Mouse (Mus musculus): ENCODE measurements around the gene Cd59a. TPM values are rescaled to one million over a fixed set of nuclear protein-coding genes. Genes with fewer than 3 reads are reported as not detected.

Cd59a gene
- polyA plus RNA-seq, 1 experiment from 2014 or later = 26.5 TPM

- Histone ChIP-seq H3K4me1 (peaks cover 3% of the 10 kb centered on the region; the same call in 1 of the 2 replicates), H3K36me3 (no peaks in the 10 kb centered on the region), H3K27ac (replicated peaks) (no peak overlapping the region), H3K27me3 (ENCODE audit: low read depth, poor library complexity, severe bottlenecking) (peaks cover 12% of the 10 kb centered on the region), H3K4me3 (no peak overlapping the region), H3K9me3 (replicated peaks) (no peaks in the 10 kb centered on the region)
- 63% methylated on average over 3 of the region's 3 CpGs for WGBS
- DNase-seq (ENCODE audit: low spot score) = peak; percentile 48
Observed at GRCm38 (mm10) chr2:104130969-104131368, 35.4 kb downstream of the Cd59a start.

- 82% methylated on average over 7 of the region's 7 CpGs for WGBS
- peaks cover 4% of the 10 kb centered on the region for H3K27me3 ChIP-seq (ENCODE audit: low read depth, poor library complexity, severe bottlenecking)
- no peaks in the 10 kb centered on the region for H3K36me3 ChIP-seq
- no peak for DNase-seq (ENCODE audit: low spot score)
- no peaks in the 10 kb centered on the region for H3K9me3 ChIP-seq (replicated peaks)
- peaks cover 3% of the 10 kb centered on the region; the same call in 1 of the 2 replicates for H3K4me1 ChIP-seq
- H3K4me3 ChIP-seq = no peak overlapping the region
- H3K27ac ChIP-seq (replicated peaks) = no peak overlapping the region
Observed at GRCm38 (mm10) chr2:104132266-104132859, 36.8 kb downstream of the Cd59a start.

GRCm38 (mm10) chr2:104133042-104133810 lies 37.6 kb downstream of the Cd59a start:
- Histone ChIP-seq H3K4me1 (peaks cover 3% of the 10 kb centered on the region; the same call in 1 of the 2 replicates), H3K9me3 (replicated peaks) (no peaks in the 10 kb centered on the region), H3K27me3 (ENCODE audit: low read depth, poor library complexity, severe bottlenecking) (no peaks in the 10 kb centered on the region; the same call in 1 of the 2 replicates), H3K4me3 (no peak overlapping the region), H3K36me3 (no peaks in the 10 kb centered on the region), H3K27ac (replicated peaks) (no peak overlapping the region)
- DNase-seq (ENCODE audit: low spot score) = no peak
- 56% methylated on average over 12 of the region's 12 CpGs for WGBS

GRCm38 (mm10) chr2:104134150-104135056 lies 38.8 kb downstream of the Cd59a start:
- WGBS = 52% methylated on average over 8 of the region's 8 CpGs

GRCm38 (mm10) chr2:104135920-104136319 lies 40.3 kb downstream of the Cd59a start:
- H3K4me1 ChIP-seq = peaks cover 3% of the 10 kb centered on the region; the same call in 1 of the 2 replicates
- 68% methylated on average over 2 of the region's 2 CpGs for WGBS
- no peak overlapping the region for H3K27ac ChIP-seq (replicated peaks)
- H3K9me3 ChIP-seq (replicated peaks) = no peaks in the 10 kb centered on the region
- H3K4me3 ChIP-seq = no peak overlapping the region
- no peaks in the 10 kb centered on the region; the same call in 1 of the 2 replicates for H3K27me3 ChIP-seq (ENCODE audit: low read depth, poor library complexity, severe bottlenecking)
- no peak for DNase-seq (ENCODE audit: low spot score)
- no peaks in the 10 kb centered on the region for H3K36me3 ChIP-seq

More at GRCm38 (mm10) chr2:104134150-104135056, 38.8 kb downstream of the Cd59a start:
- peak; percentile 64 for DNase-seq (ENCODE audit: low spot score)
- no peak overlapping the region for H3K27ac ChIP-seq (replicated peaks)
- H3K4me3 ChIP-seq = no peak overlapping the region
- H3K36me3 ChIP-seq = no peaks in the 10 kb centered on the region
- H3K27me3 ChIP-seq (ENCODE audit: low read depth, poor library complexity, severe bottlenecking) = no peaks in the 10 kb centered on the region; the same call in 1 of the 2 replicates
- no peaks in the 10 kb centered on the region for H3K9me3 ChIP-seq (replicated peaks)
- H3K4me1 ChIP-seq = peaks cover 3% of the 10 kb centered on the region; the same call in 1 of the 2 replicates

GRCm38 (mm10) chr2:104142140-104142539 lies 46.5 kb downstream of the Cd59a start:
- WGBS = 90% methylated on average over 8 of the region's 8 CpGs
- no peaks in the 10 kb centered on the region for H3K36me3 ChIP-seq
- H3K27me3 ChIP-seq (ENCODE audit: low read depth, poor library complexity, severe bottlenecking) = no peaks in the 10 kb centered on the region
- no peak for DNase-seq (ENCODE audit: low spot score)
- H3K4me3 ChIP-seq = no peak overlapping the region
- H3K9me3 ChIP-seq (replicated peaks) = no peaks in the 10 kb centered on the region
- no peaks in the 10 kb centered on the region for H3K4me1 ChIP-seq
- H3K27ac ChIP-seq (replicated peaks) = no peak overlapping the region

- no peaks in the 10 kb centered on the region for H3K27me3 ChIP-seq (ENCODE audit: low read depth, poor library complexity, severe bottlenecking)
- no peak overlapping the region for H3K27ac ChIP-seq (replicated peaks)
- peaks cover 4% of the 10 kb centered on the region; the same call in 1 of the 2 replicates for H3K4me1 ChIP-seq
- 93% methylated on average over 12 of the region's 12 CpGs for WGBS
- H3K4me3 ChIP-seq = no peak overlapping the region
- no peaks in the 10 kb centered on the region for H3K9me3 ChIP-seq (replicated peaks)
- H3K36me3 ChIP-seq = no peaks in the 10 kb centered on the region
- DNase-seq (ENCODE audit: low spot score) = no peak
Observed at GRCm38 (mm10) chr2:104144004-104144403, 48.4 kb downstream of the Cd59a start.

- H3K27me3 ChIP-seq (ENCODE audit: low read depth, poor library complexity, severe bottlenecking) = no peaks in the 10 kb centered on the region
- H3K4me3 ChIP-seq = no peak overlapping the region
- H3K9me3 ChIP-seq (replicated peaks) = no peaks in the 10 kb centered on the region
- H3K27ac ChIP-seq (replicated peaks) = no peak overlapping the region
- no peak for DNase-seq (ENCODE audit: low spot score)
- H3K36me3 ChIP-seq = no peaks in the 10 kb centered on the region
- 80% methylated on average over 1 of the region's 1 CpGs for WGBS
- peaks cover 4% of the 10 kb centered on the region; the same call in 1 of the 2 replicates for H3K4me1 ChIP-seq
Observed at GRCm38 (mm10) chr2:104145983-104146382, 50.4 kb downstream of the Cd59a start.

- no peaks in the 10 kb centered on the region for H3K27me3 ChIP-seq (ENCODE audit: low read depth, poor library complexity, severe bottlenecking)
- H3K27ac ChIP-seq (replicated peaks) = no peak overlapping the region
- 87% methylated on average over 4 of the region's 4 CpGs for WGBS
- no peak overlapping the region for H3K4me3 ChIP-seq
- H3K36me3 ChIP-seq = no peaks in the 10 kb centered on the region
- no peak for DNase-seq (ENCODE audit: low spot score)
- no peaks in the 10 kb centered on the region for H3K9me3 ChIP-seq (replicated peaks)
- peaks cover 4% of the 10 kb centered on the region; the same call in 1 of the 2 replicates for H3K4me1 ChIP-seq
Observed at GRCm38 (mm10) chr2:104147910-104148561, 52.4 kb downstream of the Cd59a start.

- no peaks in the 10 kb centered on the region for H3K36me3 ChIP-seq
- no peaks in the 10 kb centered on the region for H3K27me3 ChIP-seq (ENCODE audit: low read depth, poor library complexity, severe bottlenecking)
- H3K9me3 ChIP-seq (replicated peaks) = no peaks in the 10 kb centered on the region
- peaks cover 4% of the 10 kb centered on the region; the same call in 1 of the 2 replicates for H3K4me1 ChIP-seq
- no peak for DNase-seq (ENCODE audit: low spot score)
- no peak overlapping the region for H3K4me3 ChIP-seq
- H3K27ac ChIP-seq (replicated peaks) = no peak overlapping the region
- WGBS = 87% methylated on average over 6 of the region's 6 CpGs
Observed at GRCm38 (mm10) chr2:104150608-104151397, 55.2 kb downstream of the Cd59a start.

- H3K27me3 ChIP-seq (ENCODE audit: low read depth, poor library complexity, severe bottlenecking) = no peaks in the 10 kb centered on the region
- whole genome bisulfite sequencing = 92% methylated on average over 4 of the region's 4 CpGs
- H3K36me3 ChIP-seq = no peaks in the 10 kb centered on the region
- H3K4me1 ChIP-seq = no peaks in the 10 kb centered on the region
- no peaks in the 10 kb centered on the region for H3K9me3 ChIP-seq (replicated peaks)
- no peak overlapping the region for H3K27ac ChIP-seq (replicated peaks)
- no peak overlapping the region for H3K4me3 ChIP-seq
- DNase-seq (ENCODE audit: low spot score) = no peak
Observed at GRCm38 (mm10) chr2:104153345-104153744, 57.7 kb downstream of the Cd59a start.

Measured in midbrain, embryonic 10.5 days (tissue).